Mouse (Mus musculus) small intestine, adult 2 months (tissue): Measurements from ENCODE around the gene Slc35d3.

ENCODE experiments used
- CTCF ChIP-seq: fragments of 200-500 bp; IDR thresholded peaks from 2 replicates; pipeline ENCODE4 v1.5.1; 2012; ENCODE audit warnings: low read depth, mild to moderate bottlenecking, control low read depth, inconsistent platforms, low read length, moderate library complexity, mixed read lengths; ENCODE audit not compliant: insufficient replicate concordance, insufficient read length; ENCODE audit errors: extremely low read depth
- POLR2A ChIP-seq: fragments of 200-500 bp; IDR thresholded peaks from 2 replicates; pipeline ENCODE4 v1.6.1; 2012; ENCODE audit warnings: low read depth, mild to moderate bottlenecking, control low read depth, inconsistent platforms, low read length, moderate library complexity

DNA sequence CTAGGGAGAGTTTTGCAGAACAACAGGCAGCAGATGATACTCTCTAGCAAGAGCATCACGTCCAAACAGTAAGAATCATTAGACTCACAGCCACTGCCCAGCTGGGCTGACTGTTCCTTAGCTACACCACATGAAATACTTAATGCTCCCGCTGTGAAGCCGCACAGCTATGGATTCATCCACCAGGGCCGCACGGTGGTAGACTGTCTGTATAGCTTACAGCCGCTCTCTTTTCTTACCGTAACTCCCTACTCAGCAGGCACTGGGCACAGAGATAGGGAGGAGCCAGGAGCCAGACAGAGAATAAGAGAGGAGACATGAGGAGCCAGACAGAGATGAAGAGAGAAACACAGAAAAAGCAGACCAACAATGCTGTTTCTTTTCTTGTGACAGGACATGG lies 25.4 kb upstream of the Slc35d3 start:
- TF ChIP-seq POLR2A (no peak), CTCF (no peak)
